Mouse (Mus musculus) yolk sac, embryonic 10.5 days (tissue): Measurements from ENCODE around the gene Pde6c.
A peak's percentile ranks its signal among the peaks of the same experiment; 100 is the strongest.

ENCODE experiments used
- DNase-seq: peaks from one replicate; pipeline ENCODE4 v3.0.0-alpha.2; 2017; ENCODE audit warnings: low spot score

The Pde6c gene

GRCm38 (mm10) chr19:38132481-38132880, at the start of gene Pde6c:
Gene Pde6c, plus strand, starts transcription at chr19:38132781.
- no peak for DNase-seq

- peak; percentile 20 for DNase-seq
Observed at GRCm38 (mm10) chr19:38082931-38083525, 49.6 kb upstream of the Pde6c start.

GRCm38 (mm10) chr19:38085841-38086240, 46.7 kb upstream of the Pde6c start:
- no peak for DNase-seq

- DNase-seq, result peak; percentile 36
Observed at GRCm38 (mm10) chr19:38086948-38087551, 45.5 kb upstream of the Pde6c start.

GRCm38 (mm10) chr19:38089358-38089757, 43.2 kb upstream of the Pde6c start:
- DNase-seq, result no peak

GRCm38 (mm10) chr19:38091512-38091985, 41.0 kb upstream of the Pde6c start:
- DNase-seq, result no peak

GRCm38 (mm10) chr19:38096231-38096630, 36.4 kb upstream of the Pde6c start:
- DNase-seq, result no peak

GRCm38 (mm10) chr19:38096858-38097758, 35.5 kb upstream of the Pde6c start, which contains the start of gene Ffar4:
Gene Ffar4, plus strand, starts transcription at chr19:38097071.
- no peak for DNase-seq

- no peak for DNase-seq
Observed at GRCm38 (mm10) chr19:38107871-38108270, 24.7 kb upstream of the Pde6c start.

GRCm38 (mm10) chr19:38109506-38110242, 22.9 kb upstream of the Pde6c start:
- no peak for DNase-seq

- no peak for DNase-seq
Observed at GRCm38 (mm10) chr19:38111056-38111455, 21.5 kb upstream of the Pde6c start.

- DNase-seq, result no peak
Observed at GRCm38 (mm10) chr19:38112575-38112974, 20.0 kb upstream of the Pde6c start.

GRCm38 (mm10) chr19:38114834-38115491, 17.6 kb upstream of the Pde6c start:
- peak; percentile 66 for DNase-seq

GRCm38 (mm10) chr19:38120123-38120760, 12.3 kb upstream of the Pde6c start:
- DNase-seq, result peak; percentile 74

- DNase-seq, result no peak
Observed at GRCm38 (mm10) chr19:38123921-38124320, 8.7 kb upstream of the Pde6c start.

- peak; percentile 90 for DNase-seq
Observed at GRCm38 (mm10) chr19:38124401-38125218, 8.0 kb upstream of the Pde6c start.

- no peak for DNase-seq
Observed at GRCm38 (mm10) chr19:38125219-38125610, 7.4 kb upstream of the Pde6c start, which contains the start of gene Rbp4. Gene Rbp4, minus strand, starts transcription at chr19:38125281.

- DNase-seq, result no peak
Observed at GRCm38 (mm10) chr19:38126656-38127055, 5.9 kb upstream of the Pde6c start.

GRCm38 (mm10) chr19:38133986-38134385, 1.4 kb downstream of the Pde6c start:
- DNase-seq, result peak; percentile 90

GRCm38 (mm10) chr19:38134806-38135205, 2.2 kb downstream of the Pde6c start:
- peak; percentile 54 for DNase-seq
